Mouse (Mus musculus): ENCODE data around the gene Rhbdd3. TPM values are rescaled to one million over a fixed set of nuclear protein-coding genes. Genes with fewer than 3 reads are reported as not detected.

Gene Rhbdd3
- total and polyA plus RNA-seq, 3 experiments = 15.0 to 20.6 (median 17.0) TPM

DNA sequence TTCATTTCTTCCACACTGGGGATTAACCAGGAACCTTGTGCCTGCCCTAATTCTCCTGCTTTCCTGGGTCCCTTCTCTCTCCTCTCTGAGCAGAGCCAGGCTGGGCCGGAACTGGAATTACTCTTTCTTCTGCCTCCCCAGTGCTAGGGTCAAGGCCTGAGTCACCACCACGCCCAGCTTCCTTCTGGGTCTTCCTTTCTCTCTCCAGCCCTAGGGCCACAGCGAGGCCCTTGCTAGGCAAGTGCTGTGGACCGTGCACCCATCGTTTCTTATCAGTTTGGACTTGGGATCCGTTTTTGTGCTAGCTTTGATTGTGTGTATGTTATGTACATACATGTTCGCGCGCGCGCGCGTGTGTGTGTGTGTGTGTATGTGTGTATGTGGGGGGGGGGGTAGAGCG is 44.6 kb upstream of the Rhbdd3 start:
- no peak overlapping the region for H3K9ac ChIP-seq (ENCODE audit: insufficient read depth, low read depth)
- H3K79me2 ChIP-seq (replicated peaks; ENCODE audit: control insufficient read depth, extremely low read depth, insufficient read depth, poor library complexity, severe bottlenecking) = no peaks in the 10 kb centered on the region
- in situ Hi-C loops (cut with MboI; ENCODE audit: low pct_ligation_motif_present, low pct_unique_long_range_greater_than_20kb, low sequenced_read_pairs) = no loop called here
- no peak overlapping the region for H3K4me2 ChIP-seq (ENCODE audit: insufficient read depth, low read depth, poor library complexity, severe bottlenecking)
- TF ChIP-seq HCFC1 (IDR thresholded peaks at IDR 0.05; ENCODE audit: low read depth, low read length) (no peak), RCOR1 (conservative IDR thresholded peaks at IDR 0.05; ENCODE audit: low read depth, low read length) (no peak), MEF2A (IDR thresholded peaks at IDR 0.05; ENCODE audit: borderline replicate concordance, low read depth, low read length) (no peak), ZMIZ1 (IDR thresholded peaks at IDR 0.05; ENCODE audit: low read depth, low read length) (no peak), KAT2A (IDR thresholded peaks at IDR 0.05; ENCODE audit: insufficient replicate concordance, low read length) (no peak), NRF1 (IDR thresholded peaks at IDR 0.05; ENCODE audit: low read depth, low read length) (no peak), CTCF (conservative IDR thresholded peaks at IDR 0.05 in 1 of 2, IDR thresholded peaks at IDR 0.05 in 1 of 2; ENCODE audit: low read depth in 2 of 2, low read length in 2 of 2) (no peak), ZKSCAN1 (IDR thresholded peaks at IDR 0.05; ENCODE audit: borderline replicate concordance, low read depth, low read length) (no peak), UBTF (IDR thresholded peaks at IDR 0.05; ENCODE audit: low read depth, low read length) (no peak), EP300 (IDR thresholded peaks at IDR 0.05; ENCODE audit: low read length) (no peak), SIN3A (IDR thresholded peaks at IDR 0.05; ENCODE audit: low read length) (no peak), MAFK (IDR thresholded peaks at IDR 0.05; ENCODE audit: insufficient replicate concordance, low read length) (no peak), MYC (IDR thresholded peaks at IDR 0.05; ENCODE audit: low read depth, low read length) (no peak)
- no peak overlapping the region for H3K4me3 ChIP-seq (replicated peaks in 1 of 3; ENCODE audit: low read depth in 2 of 3, low read length in 2 of 3, poor library complexity in 1 of 3)
- H3K36me3 ChIP-seq (replicated peaks in 1 of 2; ENCODE audit: control insufficient read depth in 1 of 2, insufficient read depth in 1 of 2, low read length in 1 of 2) = no peaks in the 10 kb centered on the region
- H3K4me1 ChIP-seq (ENCODE audit: control insufficient read depth in 1 of 2, insufficient read depth in 2 of 2) = peaks cover 15 to 45% of the 10 kb centered on the region in 2 experiments
- dilution Hi-C loops (cut with MboI; ENCODE audit: extremely low pct_ligation_motif_present, extremely low pct_unique_long_range_greater_than_20kb, low sequenced_read_pairs) = no loop called here
- no peak for DNase-seq (ENCODE audit: extremely low read depth)
- peaks cover 2% of the 10 kb centered on the region for H3K27me3 ChIP-seq (replicated peaks)
- no peaks in the 10 kb centered on the region for H3K9me3 ChIP-seq (replicated peaks; ENCODE audit: low read length)
- no peak overlapping the region for H3K27ac ChIP-seq (ENCODE audit: insufficient read depth, low read depth)

DNA sequence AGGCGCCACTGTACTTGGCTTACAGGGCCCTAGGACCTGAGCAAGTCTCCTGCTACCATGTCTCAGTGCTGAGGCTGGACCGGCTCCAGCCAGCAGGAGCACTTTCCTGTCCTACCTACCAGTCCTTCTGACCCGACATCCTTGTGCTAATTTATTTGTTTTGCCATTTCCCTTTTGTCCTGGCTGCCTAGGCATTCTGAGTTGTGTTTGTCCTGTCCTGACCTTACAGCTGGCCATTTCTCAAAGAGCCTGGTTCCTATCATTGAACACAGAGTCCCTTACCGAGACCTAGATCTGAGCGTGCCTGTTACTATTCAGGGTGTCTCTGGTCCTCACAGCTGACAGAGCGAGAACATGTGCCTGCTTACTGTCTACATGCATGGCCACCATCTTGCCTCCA is 43.9 kb upstream of the Rhbdd3 start:
- in situ Hi-C loops (cut with MboI; ENCODE audit: low pct_ligation_motif_present, low pct_unique_long_range_greater_than_20kb, low sequenced_read_pairs) = no loop called here

More for the DNA sequence above, 43.9 kb upstream of the Rhbdd3 start:
- Histone ChIP-seq H3K4me3 (replicated peaks in 1 of 3; ENCODE audit: low read depth in 2 of 3, low read length in 2 of 3, poor library complexity in 1 of 3) (no peak overlapping the region), H3K36me3 (replicated peaks in 1 of 2; ENCODE audit: control insufficient read depth in 1 of 2, insufficient read depth in 1 of 2, low read length in 1 of 2) (peaks cover 0 to 4% of the 10 kb centered on the region in 2 experiments), H3K79me2 (replicated peaks; ENCODE audit: control insufficient read depth, extremely low read depth, insufficient read depth, poor library complexity, severe bottlenecking) (no peaks in the 10 kb centered on the region), H3K4me2 (ENCODE audit: insufficient read depth, low read depth, poor library complexity, severe bottlenecking) (no peak overlapping the region), H3K27me3 (replicated peaks) (peaks cover 8% of the 10 kb centered on the region), H3K9me3 (replicated peaks; ENCODE audit: low read length) (no peaks in the 10 kb centered on the region), H3K4me1 (ENCODE audit: control insufficient read depth in 1 of 2, insufficient read depth in 2 of 2) (peaks cover 22 to 52% of the 10 kb centered on the region in 2 experiments), H3K9ac (ENCODE audit: insufficient read depth, low read depth) (no peak overlapping the region), H3K27ac (ENCODE audit: insufficient read depth, low read depth) (no peak overlapping the region)
- no peak for DNase-seq (ENCODE audit: extremely low read depth)
- TF ChIP-seq IRF4 (IDR thresholded peaks at IDR 0.05; ENCODE audit: low read depth, low read length) (no peak), USF2 (conservative IDR thresholded peaks at IDR 0.05; ENCODE audit: low read depth, low read length) (no peak), PAX5 (IDR thresholded peaks at IDR 0.05; ENCODE audit: low read length) (no peak), MAX (IDR thresholded peaks at IDR 0.05; ENCODE audit: low read length) (peak; percentile 15; the same call in 1 of the 2 replicates), TCF12 (IDR thresholded peaks at IDR 0.05; ENCODE audit: low read depth, low read length) (no peak), BHLHE40 (IDR thresholded peaks at IDR 0.05; ENCODE audit: low read depth, low read length) (no peak)
- dilution Hi-C loops (cut with MboI; ENCODE audit: extremely low pct_ligation_motif_present, extremely low pct_unique_long_range_greater_than_20kb, low sequenced_read_pairs) = no loop called here

Data from CH12.LX (cell line).